Mouse (Mus musculus) MEL (cell line): ENCODE results near the gene Cyth4.

Source experiments
- CTCF ChIP-seq, 3 experiments: IDR thresholded peaks in 2 of 3; conservative IDR thresholded peaks in 1 of 3; 2 replicates each; pipeline ENCODE4 v1.5.1; 2011 to 2012; ENCODE audit warnings: low read length in 3 of 3, low read depth in 2 of 3, mild to moderate bottlenecking in 2 of 3, improper control_type of control experiment in 1 of 3, inconsistent platforms in 1 of 3, mixed read lengths in 1 of 3, moderate library complexity in 1 of 3; ENCODE audit not compliant: control insufficient read depth in 1 of 3, insufficient read depth in 1 of 3, poor library complexity in 1 of 3, severe bottlenecking in 1 of 3
- E2F4 ChIP-seq: IDR thresholded peaks from 2 replicates; pipeline ENCODE4 v1.6.1; 2011; ENCODE audit warnings: low read depth, low read length, improper control_type of control experiment, borderline replicate concordance
- EP300 ChIP-seq, 2 experiments: IDR thresholded peaks; 2 replicates each; pipeline ENCODE4 v1.6.1; 2011; ENCODE audit warnings: improper control_type of control experiment in 2 of 2, low read length in 2 of 2, low read depth in 1 of 2, mild to moderate bottlenecking in 1 of 2
- GATA1 ChIP-seq: IDR thresholded peaks from 2 replicates; pipeline ENCODE4 v1.6.1; 2011; ENCODE audit warnings: low read depth, low read length, improper control_type of control experiment
- USF1 ChIP-seq: IDR thresholded peaks from 2 replicates; pipeline ENCODE4 v1.6.1; 2014; ENCODE audit warnings: low read depth, mild to moderate bottlenecking, inconsistent platforms, low read length, improper control_type of control experiment, moderate library complexity
- ZNF384 ChIP-seq: IDR thresholded peaks from 2 replicates; pipeline ENCODE4 v1.6.1; 2012; ENCODE audit warnings: low read depth, mild to moderate bottlenecking, inconsistent platforms, low read length, improper control_type of control experiment

DNA sequence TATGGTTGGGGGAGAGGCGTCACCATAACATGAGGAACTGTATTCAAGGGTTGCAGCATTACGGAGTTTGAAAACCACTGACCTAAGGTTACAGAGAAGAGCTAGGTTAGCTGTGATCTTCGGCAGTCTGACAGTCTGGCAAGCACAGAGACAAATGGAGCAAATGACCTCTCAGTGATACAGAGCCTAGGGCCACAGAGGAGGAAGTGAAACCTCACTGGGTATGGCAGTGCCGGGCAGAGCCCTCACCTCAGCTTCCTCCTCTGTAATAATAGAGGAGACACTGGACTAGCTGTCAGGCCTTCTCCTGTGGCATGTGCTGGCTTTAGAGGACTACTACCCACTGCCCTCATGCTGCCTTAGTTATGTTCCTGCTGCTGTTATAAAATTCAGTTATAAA is 7.9 kb upstream of the Cyth4 start:
- TF ChIP-seq USF1 (no peak), EP300 (IDR thresholded peaks at IDR 0.05; ENCODE audit: low read depth in 1 of 2, low read length in 2 of 2) (no peak), CTCF (IDR thresholded peaks at IDR 0.05 in 2 of 3, conservative IDR thresholded peaks at IDR 0.05 in 1 of 3; ENCODE audit: control insufficient read depth in 1 of 3, insufficient read depth in 1 of 3, low read depth in 2 of 3, low read length in 3 of 3, poor library complexity in 1 of 3, severe bottlenecking in 1 of 3) (no peak), E2F4 (no peak), ZNF384 (no peak), GATA1 (no peak)
